Mouse (Mus musculus) left cerebral cortex, postnatal 4 days (tissue): Measurements from ENCODE around the gene Nr1h3. TPM values are rescaled to one million over a fixed set of nuclear protein-coding genes. Genes with fewer than 3 reads are reported as not detected.

Source experiments
- DNase-seq: peaks from one replicate; pipeline ENCODE4 v3.0.0-alpha.2; 2022
- intact Hi-C: fragments of 180-260 bp; cut with DNase I; formaldehyde crosslinking; loops from one replicate; pipeline ENCODE4 v1.15.1; 2025
- total RNA-seq, 2 experiments: library from RNA; stranded (reverse); gene quantifications; 2 replicates each; pipeline ENCODE4 v1.2.3; 2021

Gene Nr1h3
- total RNA-seq, 2 experiments from 2014 or later = 1.1 to 1.4 TPM

GRCm38 (mm10) chr2:91148101-91148500 is 54.5 kb downstream of the Nr1h3 start:
- DNase-seq = no peak
- intact Hi-C loops = no loop called here

GRCm38 (mm10) chr2:91143401-91143800 is 59.2 kb downstream of the Nr1h3 start:
- intact Hi-C loops = no loop called here
- no peak for DNase-seq

GRCm38 (mm10) chr2:91142920-91143319 is 59.7 kb downstream of the Nr1h3 start:
- intact Hi-C loops = no loop called here
- DNase-seq = no peak

DNA sequence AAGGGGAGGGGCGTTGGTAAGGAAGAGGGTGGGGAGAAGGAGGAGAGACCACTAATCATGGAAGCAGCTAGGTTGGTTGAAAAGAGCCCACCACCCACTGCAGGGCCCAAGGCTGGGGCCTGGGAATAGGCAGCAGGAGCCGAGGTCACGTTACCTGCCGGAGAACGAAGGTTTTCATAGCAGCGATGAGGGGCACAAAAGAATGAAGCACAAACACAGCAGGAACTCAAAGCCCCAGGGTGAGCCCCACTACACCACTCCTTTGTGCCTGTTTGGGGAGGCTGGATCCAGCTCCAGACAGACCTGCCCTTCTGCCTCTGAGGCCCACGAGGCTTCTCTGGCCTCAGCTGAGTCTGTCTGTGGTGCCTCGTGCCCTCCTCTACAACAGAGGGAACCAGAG is 62.9 kb downstream of the Nr1h3 start:
- no peak for DNase-seq
- intact Hi-C loops = no loop called here

DNA sequence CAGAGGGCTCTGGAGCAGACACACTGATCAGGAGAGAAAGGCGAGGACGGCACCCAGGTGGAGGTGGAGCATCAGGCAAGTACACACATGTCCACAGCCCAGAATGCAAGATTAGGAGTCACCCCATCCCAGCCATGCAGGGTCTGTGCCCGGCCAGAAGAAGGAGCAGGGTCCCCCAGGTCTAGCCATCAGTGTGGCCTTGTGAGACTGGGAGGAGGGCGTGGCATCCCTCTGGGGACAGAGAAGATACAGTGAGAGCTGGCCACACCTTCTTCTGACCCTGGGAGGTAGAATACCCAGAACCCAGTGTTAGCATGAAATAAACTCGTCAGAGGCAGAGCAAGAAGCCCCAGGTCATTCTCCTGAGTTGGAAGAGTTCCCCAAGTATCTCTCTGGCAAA is 63.3 kb downstream of the Nr1h3 start:
- no peak for DNase-seq
- intact Hi-C loops = no loop called here

DNA sequence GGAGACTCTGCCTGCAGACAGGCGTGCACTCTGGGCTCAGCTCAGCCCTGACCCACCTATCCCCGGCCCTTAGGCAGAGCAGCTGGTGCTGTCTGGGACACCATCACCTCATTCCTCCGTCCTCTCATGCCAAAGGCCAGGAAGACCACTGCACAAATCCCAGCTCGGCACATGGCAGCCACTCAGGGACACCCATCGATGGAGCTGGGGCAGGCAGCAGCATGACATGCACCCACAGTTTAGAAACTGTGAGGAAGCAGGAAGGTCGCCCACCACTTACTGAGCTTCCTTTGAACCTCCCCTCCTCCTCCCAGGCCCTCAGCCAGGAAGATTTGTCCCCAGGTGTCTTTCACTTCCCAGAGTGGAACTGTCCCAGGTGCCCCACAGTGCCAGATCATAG is 65.2 kb downstream of the Nr1h3 start:
- no peak for DNase-seq
- intact Hi-C loops = no loop called here

DNA sequence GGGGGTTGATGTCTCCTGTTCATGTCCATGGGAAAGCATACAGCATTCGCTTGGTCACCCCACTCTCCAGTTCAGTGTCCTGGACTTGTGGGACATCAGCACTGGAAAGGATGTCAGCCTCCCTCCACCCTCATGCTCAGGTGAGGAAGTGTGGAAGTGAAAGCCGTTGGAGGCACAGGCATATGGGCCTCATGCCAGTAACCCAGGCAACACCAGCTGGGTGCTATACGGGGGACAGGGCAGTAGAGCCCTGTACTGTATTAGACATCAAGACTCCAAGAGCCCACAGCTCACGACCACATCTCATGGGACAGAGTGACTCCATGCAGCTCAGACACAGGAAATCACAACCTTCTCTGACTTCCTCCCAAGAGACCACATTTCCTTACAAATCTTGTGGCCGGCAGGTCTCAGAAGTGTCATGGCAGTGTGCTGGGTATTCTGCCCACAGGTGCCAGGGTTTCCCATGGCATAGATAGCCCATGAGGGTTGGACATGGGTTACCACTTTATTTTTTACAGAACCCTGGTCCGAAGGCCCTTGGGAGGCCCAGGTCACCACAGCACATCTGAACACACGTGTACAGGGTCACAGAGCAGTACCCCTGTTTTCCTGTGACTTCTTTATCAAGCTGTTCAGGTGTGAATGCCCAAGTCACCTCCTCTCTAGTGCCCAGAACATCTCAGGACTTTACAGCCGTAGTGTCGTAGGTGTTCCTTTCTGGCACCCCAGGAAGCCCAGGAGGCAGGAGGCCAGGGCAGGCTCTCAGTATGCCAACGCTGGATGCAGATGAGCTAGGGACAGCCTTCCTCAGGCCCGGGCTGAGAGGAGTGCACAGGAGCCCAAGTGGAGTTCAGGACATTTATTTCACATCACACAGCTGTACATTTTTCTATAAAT is 65.9 kb downstream of the Nr1h3 start:
- intact Hi-C loops = no loop called here

More for the DNA sequence above, 65.9 kb downstream of the Nr1h3 start:
- DNase-seq = no peak

Other genes with a start within 250 kb of the Nr1h3 start
- not detected for gene Rapsn, start 167.2 kb downstream of the Nr1h3 start, total RNA-seq
- gene Psmc3, start 148.8 kb downstream of the Nr1h3 start, total RNA-seq = 100 to 1,000 TPM; 190 to 192 TPM
- 10 to 100 TPM; 30.6 to 41.6 TPM for gene Slc39a13, start 132.4 kb downstream of the Nr1h3 start, total RNA-seq
- gene Spi1, start 120.4 kb downstream of the Nr1h3 start, total RNA-seq = 1 to 10 TPM; 3.0 to 3.2 TPM
- not detected for gene Mybpc3, start 84.7 kb downstream of the Nr1h3 start, total RNA-seq
- 100 to 1,000 TPM; 125 to 135 TPM for gene Madd, start 19.0 kb downstream of the Nr1h3 start, total RNA-seq
- 10 to 100 TPM; 38.4 to 43.1 TPM for gene Acp2, start 51 bp upstream of the Nr1h3 start, total RNA-seq
- gene Ddb2, start 34.1 kb upstream of the Nr1h3 start, total RNA-seq = 10 to 100 TPM; 12.3 to 12.8 TPM
- gene Pacsin3, start 53.1 kb upstream of the Nr1h3 start, total RNA-seq = 10 to 100 TPM; 15.3 to 22.4 TPM
- 10 to 100 TPM; 53.9 to 59.8 TPM for gene Arfgap2, start 62.1 kb upstream of the Nr1h3 start, total RNA-seq
- gene 1110051M20Rik, start 241.9 kb upstream of the Nr1h3 start, total RNA-seq = 100 to 1,000 TPM; 106 to 109 TPM